Mouse (Mus musculus): ENCODE results near the gene Zfp189. TPM values are rescaled to one million over a fixed set of nuclear protein-coding genes. Genes with fewer than 3 reads are reported as not detected.

Zfp189 gene
- total RNA-seq (2023): 1 to 10 TPM; 3.8 to 6.0 TPM

GRCm38 (mm10) chr4:49520572-49521340 is at the start of gene Zfp189, which contains the start of gene Mrpl50:
TSS of gene Zfp189 (plus strand) at chr4:49521176.
TSS of gene Mrpl50 (minus strand) at chr4:49521093.

GRCm38 (mm10) chr4:49473435-49474100 is 47.4 kb upstream of the Zfp189 start, which contains the start of gene Acnat1:
TSS of gene Acnat1 (minus strand) at chr4:49473912.

GRCm38 (mm10) chr4:49506386-49506785 is 14.6 kb upstream of the Zfp189 start, which contains the start of gene Baat:
TSS of gene Baat (minus strand) at chr4:49506557.

GRCm38 (mm10) chr4:49549383-49549782 is 28.4 kb downstream of the Zfp189 start, which contains the start of gene Aldob:
TSS of gene Aldob (minus strand) at chr4:49549546.

Other genes with a start within 250 kb of the Zfp189 start
- gene Acnat2, start 113.0 kb upstream of the Zfp189 start, total RNA-seq (2023): not detected
- not detected for gene Acnat1, start 47.3 kb upstream of the Zfp189 start, total RNA-seq (2023)
- gene Baat, start 14.6 kb upstream of the Zfp189 start, total RNA-seq (2023): not detected
- 10 to 100 TPM; 13.2 to 13.3 TPM for gene Mrpl50, start 83 bp upstream of the Zfp189 start, total RNA-seq (2023)
- gene Aldob, start 28.4 kb downstream of the Zfp189 start, total RNA-seq (2023): not detected
- gene Tmem246, start 76.7 kb downstream of the Zfp189 start, total RNA-seq (2023): under 1 TPM in 1 of 2 experiments, not detected in 1; 0.18 TPM
- 100 to 1,000 TPM; 160 to 162 TPM for gene Rnf20, start 110.8 kb downstream of the Zfp189 start, total RNA-seq (2023)
- gene Ppp3r2, start 160.8 kb downstream of the Zfp189 start, total RNA-seq (2023): not detected

All from T-cell, adult 66 days (primary cell).